Mouse (Mus musculus): ENCODE results near the gene Olfm3.
A peak's percentile ranks its signal among the peaks of the same experiment; 100 is the strongest.

Gene Olfm3

DNA sequence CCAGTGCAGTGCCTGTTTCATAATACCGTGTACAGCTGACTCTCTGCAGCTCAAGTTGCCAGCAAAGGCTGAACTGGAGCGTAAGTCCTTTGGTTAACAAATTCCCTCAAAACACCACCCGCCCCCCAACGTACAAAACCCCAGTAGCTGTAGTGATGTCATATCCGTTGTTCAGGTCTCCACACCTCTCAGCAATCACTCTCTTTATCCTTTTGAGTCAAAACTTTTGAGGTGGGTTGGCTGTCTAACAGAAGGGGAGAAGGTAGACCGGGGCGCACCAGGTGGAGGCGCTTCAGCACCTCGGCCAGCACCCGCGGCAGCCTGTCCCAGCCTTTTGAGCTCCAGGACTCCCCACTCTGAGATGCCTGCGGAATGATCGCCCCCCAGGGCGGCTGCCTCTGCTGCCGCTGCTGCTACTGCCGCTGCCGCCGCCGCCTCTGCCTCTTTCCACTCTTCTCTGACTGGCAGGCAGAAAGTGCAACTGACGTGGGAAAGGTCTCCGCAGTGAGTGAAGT is at the start of gene Olfm3:
Gene Olfm3 (plus strand): TSS at position 155 of the 515 bp plus-strand sequence.
- peak; percentile 66 for DNase-seq (ENCODE audit: low spot score)

DNA sequence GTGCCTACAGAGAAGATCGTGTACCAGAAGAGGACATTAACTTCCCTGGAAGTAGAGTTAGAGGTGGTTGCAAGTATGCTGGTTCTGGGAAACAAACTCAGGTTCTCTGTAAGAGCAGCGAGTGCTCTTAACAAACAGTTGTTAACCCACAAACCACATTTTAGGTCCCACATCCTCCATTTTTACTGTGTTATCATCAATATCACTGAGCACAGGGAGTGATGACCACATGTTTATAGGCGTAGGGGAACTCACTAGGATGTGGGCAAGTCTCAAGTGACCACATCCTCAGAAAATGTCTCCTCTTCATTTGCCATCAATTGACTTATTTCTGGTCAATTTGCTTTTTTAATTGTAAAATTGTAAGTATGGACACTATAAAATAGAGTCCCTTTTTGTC is 14.1 kb upstream of the Olfm3 start:
- no peak for DNase-seq (ENCODE audit: low spot score)

DNA sequence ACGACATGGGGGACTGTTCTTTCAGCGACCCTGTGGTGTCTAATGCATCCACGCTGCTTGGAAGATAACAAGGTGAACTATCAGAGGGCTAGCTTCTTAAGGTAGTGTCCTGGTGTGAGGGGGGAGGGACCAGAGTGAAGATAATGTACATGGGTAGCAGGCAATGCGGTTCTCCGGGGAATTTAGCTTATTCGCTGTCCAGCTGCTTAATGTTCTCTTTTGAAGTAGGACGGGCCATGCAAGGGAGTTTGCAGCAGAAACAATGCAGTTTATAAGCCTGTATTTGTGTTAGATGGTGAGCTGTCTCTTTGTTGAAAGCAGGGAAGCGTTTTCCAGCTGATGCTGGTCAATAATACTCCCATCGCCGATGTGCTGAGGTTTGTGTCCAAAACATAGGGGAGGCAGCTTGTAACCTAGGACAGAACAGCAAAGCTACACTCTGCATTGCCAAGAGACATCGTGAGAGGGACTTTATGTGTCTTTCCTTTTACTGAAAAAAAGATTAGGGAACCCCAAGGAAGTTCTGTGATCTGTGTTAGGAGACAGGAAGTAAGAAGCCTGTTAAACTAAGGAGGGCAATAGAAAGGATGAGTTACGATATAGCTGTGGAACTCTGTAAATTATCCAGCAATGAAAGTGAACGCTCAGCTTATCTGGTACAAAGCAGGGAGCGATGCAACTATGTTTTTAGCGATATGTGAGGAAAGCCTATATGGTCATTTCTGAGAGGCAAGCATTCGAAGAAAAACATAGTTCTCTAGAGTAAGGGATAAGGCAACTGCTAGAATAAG is 950 bp downstream of the Olfm3 start:
- DNase-seq (ENCODE audit: low spot score), result no peak

DNA sequence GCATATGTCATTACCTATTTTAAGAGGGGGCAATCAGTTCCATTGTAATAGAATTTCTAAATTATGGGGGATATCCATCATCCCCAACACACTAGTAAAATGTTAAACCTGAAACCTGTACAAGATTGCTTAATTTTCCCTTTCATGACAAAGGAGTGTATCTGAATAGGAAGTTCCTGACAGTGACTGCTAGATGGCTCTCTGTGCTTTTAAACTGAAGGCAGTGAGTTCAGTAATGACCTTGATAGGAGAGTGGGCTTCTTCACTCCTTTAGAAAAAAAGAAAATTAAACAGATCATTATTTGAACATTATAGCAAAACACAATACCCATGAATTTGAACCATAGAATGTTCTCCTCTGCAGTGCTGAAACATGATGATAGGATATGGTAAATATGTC is 3.7 kb downstream of the Olfm3 start:
- no peak for DNase-seq (ENCODE audit: low spot score)

DNA sequence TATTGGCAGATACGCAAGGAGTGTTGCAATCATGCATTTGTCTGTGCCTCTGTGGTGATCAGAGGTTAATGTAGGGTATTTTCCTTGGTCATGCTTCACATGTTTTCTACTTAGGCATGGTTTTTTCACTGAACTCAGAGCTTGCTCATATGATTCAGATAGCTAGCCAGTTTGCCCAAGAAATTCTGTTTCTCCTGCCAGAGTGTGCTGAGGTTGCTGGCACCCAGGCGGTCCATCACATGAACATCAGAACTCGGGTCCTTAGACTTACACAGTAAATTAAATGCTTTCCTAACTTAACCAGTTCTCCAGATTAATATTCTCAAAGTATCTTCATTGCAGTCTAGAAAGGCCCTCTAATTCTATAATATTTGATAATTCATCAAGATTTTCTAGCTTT is 5.0 kb downstream of the Olfm3 start:
- no peak for DNase-seq (ENCODE audit: low spot score)

DNA sequence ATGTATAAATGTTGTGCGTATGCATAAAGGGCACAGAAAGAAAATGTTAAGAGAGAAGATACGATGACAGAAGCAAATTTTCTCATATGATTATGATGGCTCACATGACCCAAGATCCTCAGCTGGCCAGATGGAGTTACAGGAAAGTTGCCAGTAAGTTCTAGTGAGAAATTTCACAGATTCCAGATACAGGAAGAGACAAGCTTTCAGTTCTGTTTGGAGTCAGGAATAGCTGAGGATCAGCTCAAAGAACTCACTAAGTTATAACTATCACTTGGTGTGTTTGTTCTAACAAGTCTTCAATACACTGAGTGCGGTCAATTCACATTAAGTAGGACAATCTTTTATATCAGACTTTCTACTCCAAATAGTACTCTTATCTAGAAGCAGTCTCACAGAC is 16.2 kb downstream of the Olfm3 start:
- no peak for DNase-seq (ENCODE audit: low spot score)

DNA sequence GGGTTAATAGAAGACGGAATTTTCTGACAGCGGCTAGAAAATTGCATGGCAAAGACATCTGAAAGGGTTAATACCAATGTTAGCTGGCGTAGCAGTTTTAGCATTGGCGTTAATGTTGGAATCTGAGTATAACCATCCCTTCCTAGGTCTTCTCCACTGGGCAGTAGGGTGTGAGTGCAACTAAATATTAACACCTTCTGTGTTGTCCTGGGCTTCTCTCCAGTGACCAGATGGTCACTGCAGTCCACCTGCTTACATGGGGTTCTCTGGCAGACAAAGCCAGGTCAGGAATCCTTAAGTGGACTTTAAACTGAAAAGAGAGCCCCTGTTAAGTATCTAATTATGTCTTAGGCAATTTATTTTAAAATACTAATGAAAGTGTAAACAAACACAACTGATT is 25.7 kb downstream of the Olfm3 start:
- DNase-seq (ENCODE audit: low spot score), result no peak

DNA sequence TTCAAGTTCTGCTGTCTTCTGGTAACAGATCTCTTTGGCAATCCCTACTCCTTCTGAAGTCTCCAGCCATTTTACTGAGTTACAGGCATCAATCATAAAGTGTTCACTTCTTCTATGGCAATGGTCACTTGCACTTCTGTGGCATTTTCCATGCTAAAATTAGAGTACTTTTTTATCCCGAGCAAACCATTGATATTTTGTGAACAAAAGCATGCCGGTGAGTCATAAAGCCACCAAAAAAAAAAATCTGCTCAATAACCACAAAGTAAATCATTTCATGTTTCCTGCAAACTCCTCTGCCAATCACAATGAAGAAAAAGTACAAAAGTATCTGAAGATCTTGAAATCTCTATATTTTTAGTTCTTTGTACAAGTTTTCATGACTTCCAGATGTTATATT is 26.5 kb downstream of the Olfm3 start:
- no peak for DNase-seq (ENCODE audit: low spot score)

DNA sequence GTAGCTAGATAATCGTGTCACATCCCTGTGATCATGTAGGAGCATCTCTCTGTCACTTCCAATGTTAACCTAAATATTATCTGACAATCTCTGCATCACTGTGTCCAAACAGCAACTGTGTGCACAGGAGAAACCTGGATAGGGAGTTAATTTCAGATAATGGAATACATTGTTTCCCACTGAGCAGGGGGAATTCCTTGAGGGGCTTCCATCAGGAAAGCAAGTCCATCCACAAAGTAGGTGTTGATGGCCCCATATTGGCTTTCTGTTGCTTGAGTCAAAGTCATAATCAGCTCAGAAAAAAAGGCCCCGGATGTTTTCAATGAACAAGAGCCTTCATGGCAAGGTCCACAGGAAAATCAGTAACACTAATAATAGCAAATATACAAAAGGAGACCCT is 26.9 kb downstream of the Olfm3 start:
- no peak for DNase-seq (ENCODE audit: low spot score)

DNA sequence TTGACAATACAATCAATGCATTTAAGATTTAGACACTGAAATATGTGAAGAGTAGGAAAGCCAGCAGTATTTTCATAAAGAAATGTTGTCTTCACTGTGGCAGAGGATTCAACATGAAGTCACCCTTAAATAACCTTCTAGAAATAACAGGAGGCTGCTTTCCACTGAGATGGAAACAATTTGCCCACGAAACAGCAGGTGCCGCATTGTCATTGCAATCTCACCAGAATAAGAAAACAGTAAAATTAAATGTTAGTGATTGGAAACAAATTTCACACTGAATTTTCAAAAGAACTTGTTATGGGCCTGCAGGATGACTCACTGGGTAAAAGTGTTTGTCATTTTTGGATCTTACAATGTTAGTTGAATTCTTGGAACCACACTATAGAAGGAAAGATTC is 29.0 kb downstream of the Olfm3 start:
- DNase-seq (ENCODE audit: low spot score), result no peak

DNA sequence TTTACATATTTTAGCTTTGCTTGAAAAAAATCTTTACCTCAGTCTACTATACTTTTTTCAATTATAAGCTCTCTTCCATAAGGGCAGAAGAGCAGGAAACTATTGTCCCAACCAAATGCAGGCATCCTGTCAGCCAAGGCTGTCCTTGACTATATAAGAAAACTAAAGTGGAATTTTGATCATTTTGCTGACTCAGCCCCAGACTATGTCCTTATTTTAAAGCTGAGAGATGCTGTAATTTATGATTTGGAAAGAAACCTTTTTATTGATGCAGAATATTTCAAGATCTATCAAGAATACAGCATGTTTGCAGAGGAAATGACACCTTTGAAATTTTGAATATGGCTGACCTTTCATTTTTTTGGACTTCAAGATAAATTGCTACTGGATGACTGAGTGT is 51.0 kb downstream of the Olfm3 start:
- DNase-seq (ENCODE audit: low spot score), result no peak

DNA sequence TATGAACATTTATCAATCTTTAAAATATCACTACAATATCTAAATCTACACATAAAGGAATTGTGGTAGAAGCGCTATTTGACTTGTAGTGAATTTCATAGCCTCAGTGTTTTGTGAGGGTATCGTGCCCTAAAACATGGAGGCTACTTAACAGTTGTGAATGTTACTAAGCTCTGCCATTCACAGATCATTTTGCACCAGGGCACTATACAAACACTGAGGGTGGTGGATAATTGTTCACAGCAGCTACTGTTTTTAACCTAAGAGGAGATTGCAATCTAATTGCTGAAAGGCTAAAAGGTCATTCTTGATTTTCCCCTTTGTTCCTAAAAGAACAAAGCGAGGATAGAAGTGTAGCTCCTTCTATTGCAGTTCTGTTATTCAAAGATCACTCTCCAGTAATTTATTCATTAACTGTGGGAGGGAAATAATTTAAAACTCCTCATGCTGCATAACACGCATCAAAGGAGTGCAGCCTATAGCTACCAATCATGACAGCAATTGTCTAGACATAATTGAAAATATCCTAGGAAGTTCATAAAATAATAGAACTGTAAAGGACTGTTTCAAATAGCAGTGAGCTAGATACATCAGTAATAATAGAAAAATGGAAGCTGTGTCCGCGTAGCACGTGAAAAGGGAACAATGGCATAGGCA is 55.6 kb downstream of the Olfm3 start:
- DNase-seq (ENCODE audit: low spot score), result no peak

DNA sequence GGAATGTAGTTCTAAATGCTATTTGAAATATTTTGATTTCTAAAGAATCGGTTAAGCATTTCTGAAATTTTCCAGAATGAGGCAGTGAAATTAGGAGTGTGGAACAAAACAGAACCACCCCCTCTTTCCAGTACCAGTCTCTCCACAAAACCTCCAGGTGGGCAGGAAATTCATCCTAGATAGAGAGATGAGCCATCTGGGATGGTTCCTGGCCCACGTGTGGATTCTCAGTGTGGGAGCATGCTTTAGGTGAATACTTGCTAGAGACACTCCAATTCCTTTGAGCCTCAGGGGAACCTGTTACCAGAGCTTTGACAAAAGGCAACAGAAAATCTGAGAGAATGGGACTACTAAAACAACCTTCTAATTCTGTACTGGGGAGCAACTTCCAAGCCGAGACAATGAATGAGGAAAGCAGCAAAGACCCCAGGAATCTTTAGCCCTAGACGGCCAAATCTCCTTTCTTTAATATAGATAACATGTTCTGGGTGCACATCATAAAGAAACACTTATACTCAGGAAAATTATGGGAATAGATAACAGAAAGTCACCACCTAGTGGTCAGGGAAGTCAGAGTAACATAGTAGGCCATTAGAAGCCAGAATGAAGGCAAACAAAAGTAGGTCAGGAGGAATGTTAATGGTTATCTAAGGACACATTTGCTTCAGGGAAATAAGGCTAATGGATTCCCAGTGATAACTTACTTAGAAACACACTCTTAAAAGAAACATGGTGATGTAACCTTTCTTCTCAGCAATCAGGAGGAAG is 58.6 kb downstream of the Olfm3 start:
- DNase-seq (ENCODE audit: low spot score), result no peak

DNA sequence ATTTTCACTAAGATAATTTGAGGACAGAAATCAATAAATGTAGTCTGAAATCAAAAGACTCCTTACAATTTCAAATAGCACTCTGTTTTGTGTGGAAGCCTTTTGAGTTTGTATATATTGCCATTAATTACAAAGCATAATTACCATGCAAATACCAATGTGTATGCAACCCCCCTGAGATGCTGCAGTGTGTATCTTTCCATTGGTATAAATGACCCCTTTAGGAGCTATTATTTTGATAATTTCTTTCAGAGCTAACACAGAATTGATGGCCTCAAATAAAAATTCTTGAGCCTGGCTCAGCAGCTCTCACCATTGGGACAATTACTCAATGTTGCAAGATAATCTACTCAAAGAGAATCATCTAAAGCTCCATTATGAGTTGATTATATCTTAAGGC is 67.3 kb downstream of the Olfm3 start:
- DNase-seq (ENCODE audit: low spot score), result no peak

DNA sequence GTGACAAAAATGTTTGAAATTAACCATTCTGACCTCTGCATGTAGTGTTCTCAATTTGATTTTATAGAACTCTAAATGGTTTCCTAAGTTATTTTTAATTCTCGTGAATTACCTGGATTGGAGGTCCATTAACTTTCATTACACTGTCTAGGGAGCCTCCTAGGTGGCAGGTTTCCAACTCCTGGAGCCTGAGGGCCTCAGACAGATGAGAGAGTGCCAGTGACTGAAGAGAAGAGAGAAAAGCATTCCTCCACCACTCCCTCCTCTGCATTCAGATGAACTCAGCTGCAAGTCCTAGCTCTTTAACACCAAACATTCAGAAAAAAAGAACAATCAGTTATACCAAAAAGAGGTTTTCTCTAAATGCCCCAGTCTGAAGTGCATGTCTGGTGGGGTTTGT is 68.6 kb downstream of the Olfm3 start:
- DNase-seq (ENCODE audit: low spot score), result no peak

DNA sequence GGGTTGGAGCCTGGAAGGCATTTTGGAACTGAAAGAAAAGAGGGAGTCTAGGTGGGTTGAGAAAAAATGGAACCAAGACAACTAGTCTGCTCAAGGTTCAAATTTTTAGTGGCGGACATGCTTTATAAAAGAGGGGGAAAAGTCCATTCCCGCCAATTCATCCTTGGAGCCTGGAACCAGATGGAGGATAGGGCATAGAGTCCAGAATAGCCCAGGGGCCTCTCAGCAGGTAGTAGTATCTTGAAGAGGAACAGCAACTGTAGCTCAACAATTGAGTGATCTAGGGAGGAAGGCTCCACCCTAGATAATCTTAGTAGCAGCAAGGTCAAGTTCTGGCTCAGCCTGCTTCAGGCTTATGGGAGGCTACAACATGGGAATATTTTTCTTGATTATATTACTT is 87.0 kb downstream of the Olfm3 start:
- no peak for DNase-seq (ENCODE audit: low spot score)

DNA sequence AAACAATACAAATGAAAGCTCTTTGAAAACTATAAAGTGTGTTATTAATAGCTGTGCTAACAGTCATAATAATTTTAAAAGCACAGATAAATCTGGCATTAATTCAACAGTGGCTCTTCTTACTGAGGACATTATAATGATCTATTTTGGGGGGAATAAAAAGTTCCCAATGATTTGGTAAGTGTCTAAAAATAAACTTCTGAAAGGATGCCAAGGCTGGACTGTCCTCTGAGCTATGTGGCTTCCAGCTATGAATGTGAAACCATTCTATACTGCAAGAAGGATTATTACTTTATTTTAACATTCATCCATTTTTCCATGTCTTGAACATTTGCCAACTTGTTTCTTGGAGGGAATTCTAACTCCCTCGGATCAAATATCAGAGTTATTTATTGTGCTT is 92.1 kb downstream of the Olfm3 start:
- no peak for DNase-seq (ENCODE audit: low spot score)

DNA sequence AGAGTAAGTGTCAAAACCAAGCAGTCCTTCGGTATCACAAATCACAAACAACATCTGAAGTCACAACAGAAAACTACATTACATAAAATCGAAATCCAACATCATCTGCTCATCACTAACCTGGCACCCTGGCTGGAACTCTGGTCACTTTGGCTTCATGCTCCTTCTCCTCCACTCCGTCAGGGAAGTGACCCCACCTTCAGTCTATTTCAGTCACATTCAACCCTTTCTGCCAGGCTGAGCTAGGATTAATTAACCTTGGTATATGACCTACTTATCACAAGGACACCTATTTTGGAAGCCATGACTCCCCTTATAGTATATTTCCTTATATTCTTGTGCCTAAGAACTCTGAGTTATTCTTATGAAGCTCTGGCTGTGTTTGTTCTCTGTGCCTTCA is 123.7 kb downstream of the Olfm3 start:
- no peak for DNase-seq (ENCODE audit: low spot score)

DNA sequence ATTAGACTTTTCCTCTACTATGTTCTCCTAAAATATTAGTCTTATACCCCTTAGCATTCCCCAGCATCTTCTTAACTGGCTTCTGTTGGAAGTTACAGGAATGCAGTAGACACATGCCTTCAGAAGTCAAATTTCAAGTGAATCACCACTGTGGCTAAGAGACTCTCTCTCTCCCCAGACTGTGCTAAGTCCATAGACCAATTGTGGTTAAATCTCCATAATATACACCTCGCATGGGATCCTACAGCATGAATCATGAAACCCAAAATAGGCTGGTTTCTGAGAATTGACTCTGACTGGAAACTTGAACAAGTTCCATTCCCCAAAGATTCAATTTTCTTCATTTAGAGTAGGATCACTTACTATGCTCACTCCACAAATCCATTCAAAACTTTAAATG is 124.2 kb downstream of the Olfm3 start:
- no peak for DNase-seq (ENCODE audit: low spot score)

DNA sequence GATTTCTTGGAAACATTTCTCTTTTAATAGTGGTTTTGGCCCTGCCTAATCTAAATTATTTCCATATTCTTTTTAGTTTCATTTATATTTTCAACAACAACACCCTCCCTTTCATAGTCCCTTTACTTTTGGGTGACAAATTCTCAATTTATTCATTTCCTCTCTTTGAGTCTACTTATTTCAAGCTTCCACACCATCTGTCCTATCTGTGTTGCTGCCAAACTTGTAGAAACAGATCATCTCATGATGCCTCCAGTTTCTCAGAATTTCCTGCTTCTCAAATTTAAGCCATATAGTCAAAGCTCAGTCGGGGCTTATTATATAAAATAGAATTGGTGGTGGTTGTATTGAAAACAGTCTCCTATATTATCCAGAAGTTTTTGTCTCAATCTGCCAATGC is 124.7 kb downstream of the Olfm3 start:
- DNase-seq (ENCODE audit: low spot score), result no peak

DNA sequence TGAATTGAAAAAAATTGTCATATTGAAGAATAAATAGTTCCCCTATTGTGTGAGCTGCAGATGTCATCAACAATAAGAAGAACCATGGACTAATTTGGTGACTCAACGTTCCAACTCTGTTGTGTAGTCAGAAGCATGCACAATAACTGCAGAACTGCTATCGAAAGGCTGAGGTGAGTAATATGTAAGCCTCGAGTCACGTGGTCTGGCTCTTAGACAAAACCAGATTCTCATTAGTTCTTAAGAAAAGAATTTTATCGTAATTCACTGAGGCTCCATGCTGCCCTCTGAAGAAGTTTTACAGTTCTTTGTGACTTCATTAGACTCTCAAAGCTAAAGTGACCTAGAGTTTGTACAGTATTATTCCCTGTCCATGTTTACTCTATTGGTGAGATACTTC is 145.2 kb downstream of the Olfm3 start:
- DNase-seq (ENCODE audit: low spot score), result no peak

DNA sequence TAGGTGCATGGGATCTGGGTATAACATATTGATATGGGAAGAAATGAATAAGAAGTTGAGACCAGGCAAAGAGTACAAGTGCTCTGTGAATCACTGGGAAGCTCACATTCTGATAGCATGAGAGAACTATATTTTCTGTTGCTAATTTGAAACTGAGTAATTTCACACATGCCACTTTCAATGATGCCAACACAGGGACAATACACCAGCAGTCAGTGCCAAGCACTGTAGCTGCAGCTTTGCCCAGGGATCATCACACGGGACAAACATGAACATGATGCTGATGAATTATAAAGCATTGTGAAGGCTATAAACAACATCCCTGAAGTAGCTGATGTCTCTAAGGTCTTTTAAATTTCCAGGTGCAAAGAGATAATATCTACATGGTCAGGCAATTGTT is 161.0 kb downstream of the Olfm3 start:
- DNase-seq (ENCODE audit: low spot score), result no peak
